Mouse (Mus musculus): Measurements from ENCODE around the gene Celf5.
A peak's percentile ranks its signal among the peaks of the same experiment; 100 is the strongest.

The Celf5 gene

GRCm38 (mm10) chr10:81482533-81482889 is at the start of gene Celf5:
Gene Celf5 (minus strand): TSS chr10:81482709.
- DNase-seq (ENCODE audit: low read depth, low spot score): peak; percentile 42

GRCm38 (mm10) chr10:81526779-81527178 is 44.3 kb upstream of the Celf5 start:
- DNase-seq (ENCODE audit: low read depth, low spot score): peak; percentile 31

GRCm38 (mm10) chr10:81525017-81525694 is 42.6 kb upstream of the Celf5 start:
- no peak for DNase-seq (ENCODE audit: low read depth, low spot score)

GRCm38 (mm10) chr10:81524051-81524605 is 41.6 kb upstream of the Celf5 start, which contains the start of gene Gna15:
Gene Gna15 (minus strand): TSS chr10:81524225.
- no peak for DNase-seq (ENCODE audit: low read depth, low spot score)

GRCm38 (mm10) chr10:81523570-81523969 is 41.1 kb upstream of the Celf5 start:
- DNase-seq (ENCODE audit: low read depth, low spot score): no peak

- DNase-seq (ENCODE audit: low read depth, low spot score): no peak
Measured at GRCm38 (mm10) chr10:81523142-81523541, 40.6 kb upstream of the Celf5 start.

- no peak for DNase-seq (ENCODE audit: low read depth, low spot score)
Measured at GRCm38 (mm10) chr10:81519978-81520365, 37.5 kb upstream of the Celf5 start.

GRCm38 (mm10) chr10:81519227-81519977 is 36.9 kb upstream of the Celf5 start:
- no peak for DNase-seq (ENCODE audit: low read depth, low spot score)

GRCm38 (mm10) chr10:81518546-81518945 is 36.0 kb upstream of the Celf5 start:
- DNase-seq (ENCODE audit: low read depth, low spot score): peak; percentile 38

- DNase-seq (ENCODE audit: low read depth, low spot score): no peak
Measured at GRCm38 (mm10) chr10:81517227-81517626, 34.7 kb upstream of the Celf5 start.

- DNase-seq (ENCODE audit: low read depth, low spot score): no peak
Measured at GRCm38 (mm10) chr10:81513798-81514197, 31.3 kb upstream of the Celf5 start.

- DNase-seq (ENCODE audit: low read depth, low spot score): no peak
Measured at GRCm38 (mm10) chr10:81510246-81510810, 27.8 kb upstream of the Celf5 start.

GRCm38 (mm10) chr10:81507691-81508489 is 25.4 kb upstream of the Celf5 start:
- DNase-seq (ENCODE audit: low read depth, low spot score): no peak

GRCm38 (mm10) chr10:81507095-81507494 is 24.6 kb upstream of the Celf5 start:
- no peak for DNase-seq (ENCODE audit: low read depth, low spot score)

- no peak for DNase-seq (ENCODE audit: low read depth, low spot score)
Measured at GRCm38 (mm10) chr10:81505016-81505664, 22.6 kb upstream of the Celf5 start.

- DNase-seq (ENCODE audit: low read depth, low spot score): peak; percentile 77
Measured at GRCm38 (mm10) chr10:81502658-81503057, 20.1 kb upstream of the Celf5 start.

- no peak for DNase-seq (ENCODE audit: low read depth, low spot score)
Measured at GRCm38 (mm10) chr10:81501863-81502262, 19.4 kb upstream of the Celf5 start.

- no peak for DNase-seq (ENCODE audit: low read depth, low spot score)
Measured at GRCm38 (mm10) chr10:81500032-81500431, 17.5 kb upstream of the Celf5 start, which contains the start of gene S1pr4. Gene S1pr4 (minus strand): TSS chr10:81500132.

- DNase-seq (ENCODE audit: low read depth, low spot score): no peak
Measured at GRCm38 (mm10) chr10:81499250-81499901, 16.9 kb upstream of the Celf5 start.
